ENCODE assay signal across 8 mouse cellular contexts in genomic region chr7:78895653-78896333, GRCm38 (mm10). TPM values are rescaled to one million over a fixed set of nuclear protein-coding genes. Genes with fewer than 3 reads are reported as not detected.
DNase-seq lines count a peak whose midpoint lies in the region; ATAC-seq and TF ChIP-seq lines count a peak whose summit lies in the region.

Gene Aen (plus strand): TSS chr7:78895854.

- peak; percentile 99 for DNase-seq in A20 (ENCODE audit: low read depth, low spot score)
- peak; percentile 98 to 99 for DNase-seq in heart, adult 9 months (ENCODE audit: low spot score in 2 of 2)
- peak; percentile 94 to 97 for DNase-seq in monocyte, adult 2 months (ENCODE audit: low read depth in 1 of 2, low spot score in 2 of 2)
- DNase-seq in spleen, postnatal 36 days (ENCODE audit: low spot score in 2 of 2) = peak; percentile 99 to 100

- TF ChIP-seq CTCF in bone marrow macrophage, adult 2 months (IDR thresholded peaks at IDR 0.05; ENCODE audit: low read depth, low read length) = no peak
- no peak for TF ChIP-seq CTCF in embryonic fibroblast, embryonic 13.5 days (IDR thresholded peaks at IDR 0.05; ENCODE audit: borderline replicate concordance, insufficient read depth, low read length)

- H3K36me3 ChIP-seq in kidney, embryonic 14.5 days (ENCODE audit: control insufficient read depth, insufficient read depth, low read length) = no peaks in the 10 kb centered on the region
- 0 out of 2 replicates have a peak, but pooled peaks cover 5% of the 10 kb centered on the region for H3K36me3 ChIP-seq in limb, embryonic 15.5 days

- peak within 1 kb of the TSS; percentile 67 for H3K4me3 ChIP-seq in bone marrow macrophage, adult 2 months (ENCODE audit: insufficient read depth, low read length)
- peak within 1 kb of the TSS; percentile 94 for H3K4me3 ChIP-seq in embryonic fibroblast, embryonic 13.5 days (ENCODE audit: insufficient read depth, low read length)
- H3K4me3 ChIP-seq in kidney, embryonic 14.5 days (ENCODE audit: low read length) = peak within 1 kb of the TSS; percentile 64
- H3K4me3 ChIP-seq in limb, embryonic 15.5 days = peak within 1 kb of the TSS; percentile 92

- peak within 1 kb of the TSS; percentile 75 for H3K4me2 ChIP-seq in kidney, embryonic 14.5 days (replicated peaks; ENCODE audit: low read depth, low read length)
- peak within 1 kb of the TSS; percentile 74 for H3K4me2 ChIP-seq in limb, embryonic 15.5 days

- H3K9me3 ChIP-seq in kidney, embryonic 14.5 days (ENCODE audit: control insufficient read depth, low read length) = peaks cover 4% of the 10 kb centered on the region; the same call in 1 of the 2 replicates
- H3K9me3 ChIP-seq in limb, embryonic 15.5 days = no peaks in the 10 kb centered on the region

- H3K9ac ChIP-seq in kidney, embryonic 14.5 days (ENCODE audit: low read depth, low read length) = peak within 1 kb of the TSS; percentile 59
- peak within 1 kb of the TSS; percentile 78 for H3K9ac ChIP-seq in limb, embryonic 15.5 days

- H3K27ac ChIP-seq in bone marrow macrophage, adult 2 months (ENCODE audit: insufficient read depth, low read depth, low read length) = no peak within 1 kb of the TSS
- peak within 1 kb of the TSS; percentile 77 for H3K27ac ChIP-seq in embryonic fibroblast, embryonic 13.5 days (ENCODE audit: insufficient read depth, low read length)
- peak within 1 kb of the TSS; percentile 8; the same call in 1 of the 2 replicates for H3K27ac ChIP-seq in kidney, embryonic 14.5 days (ENCODE audit: low read depth, low read length)
- H3K27ac ChIP-seq in limb, embryonic 15.5 days = 0 out of 2 replicates have a peak within 1 kb of the TSS, but pooled peaks have one; percentile 52

- no peaks in the 10 kb centered on the region for H3K27me3 ChIP-seq in kidney, embryonic 14.5 days (ENCODE audit: control insufficient read depth, insufficient read depth, low read length)
- no peaks in the 10 kb centered on the region for H3K27me3 ChIP-seq in limb, embryonic 15.5 days

- ATAC-seq in kidney, embryonic 14.5 days (ENCODE audit: low FRiP score, low TSS enrichment) = peak; percentile 98
- ATAC-seq in limb, embryonic 15.5 days (ENCODE audit: insufficient number of reproducible peaks, low FRiP score, low TSS enrichment, low read depth) = peak; percentile 96

- no peaks in the 10 kb centered on the region; the same call in none of the 2 replicates for H3K4me1 ChIP-seq in bone marrow macrophage, adult 2 months (ENCODE audit: control insufficient read depth, insufficient read depth, low read length)
- peaks cover 14% of the 10 kb centered on the region; the same call in 1 of the 2 replicates for H3K4me1 ChIP-seq in embryonic fibroblast, embryonic 13.5 days (ENCODE audit: control insufficient read depth, insufficient read depth, low read length)
- H3K4me1 ChIP-seq in kidney, embryonic 14.5 days (ENCODE audit: control insufficient read depth, insufficient read depth, low read length) = peaks cover 5% of the 10 kb centered on the region; the same call in 1 of the 2 replicates
- peaks cover 19% of the 10 kb centered on the region for H3K4me1 ChIP-seq in limb, embryonic 15.5 days

- no peak for TF ChIP-seq POLR2A in bone marrow macrophage, adult 2 months (IDR thresholded peaks at IDR 0.05; ENCODE audit: borderline replicate concordance, low read depth, low read length)
- peak; percentile 82 for TF ChIP-seq POLR2A in embryonic fibroblast, embryonic 13.5 days (IDR thresholded peaks at IDR 0.05; ENCODE audit: low read depth, low read length)

- under 1% methylated on average over 53 of the region's 53 CpGs for WGBS in kidney, embryonic 14.5 days
- under 1% methylated on average over 53 of the region's 53 CpGs for WGBS in limb, embryonic 15.5 days

RNA-seq across cellular contexts. Expression of gene Aen, which starts in this region (rescaled TPM):
- 12.8 and 14.6 TPM in 2 replicates for polyA plus RNA-seq in bone marrow macrophage, adult 2 months (2012; ENCODE audit: insufficient read depth, insufficient read length, missing spikeins)
- 90.3 and 122 TPM in 2 replicates for polyA plus RNA-seq in embryonic fibroblast, embryonic 13.5 days (2011; ENCODE audit: insufficient read length, low read depth, missing spikeins)
- 31.7 and 36.3 TPM in 2 replicates for polyA plus RNA-seq in kidney, embryonic 14.5 days (2014; fragmentation: Nextera tagmentation; extraction: Ambion mirVana)
- polyA plus RNA-seq in limb, embryonic 15.5 days (2015; fragmentation: Nextera tagmentation; extraction: Ambion mirVana) = 38.7 and 41.8 TPM in 2 replicates
